Mouse (Mus musculus): Measurements from ENCODE around the gene Hmgb1. TPM values are rescaled to one million over a fixed set of nuclear protein-coding genes. Genes with fewer than 3 reads are reported as not detected.

Gene Hmgb1
- polyA plus RNA-seq, 1 experiment from 2014 or later: 1,291 TPM

- H3K9me3 ChIP-seq (replicated peaks): no peaks in the 10 kb centered on the region
- no peak for ATAC-seq (ENCODE audit: low FRiP score)
- no peak overlapping the region for H3K27ac ChIP-seq
- H3K9ac ChIP-seq: no peak overlapping the region
- H3K36me3 ChIP-seq: no peaks in the 10 kb centered on the region
- H3K4me3 ChIP-seq: no peak overlapping the region
- H3K4me1 ChIP-seq: peaks cover 32% of the 10 kb centered on the region
- no peak overlapping the region; the same call in 1 of the 2 replicates for H3K4me2 ChIP-seq (replicated peaks)
- WGBS: 43% methylated on average over 8 of the region's 9 CpGs
- peaks cover 5% of the 10 kb centered on the region for H3K27me3 ChIP-seq
Measured at GRCm38 (mm10) chr5:149005083-149005482, 179.2 kb downstream of the Hmgb1 start.

- ATAC-seq (ENCODE audit: low FRiP score): no peak
- H3K36me3 ChIP-seq: no peaks in the 10 kb centered on the region
- no peak overlapping the region for H3K4me3 ChIP-seq
- H3K27ac ChIP-seq: no peak overlapping the region
- peaks cover 5% of the 10 kb centered on the region for H3K27me3 ChIP-seq
- no peak overlapping the region for H3K4me2 ChIP-seq (replicated peaks)
- H3K4me1 ChIP-seq: peaks cover 32% of the 10 kb centered on the region
- H3K9ac ChIP-seq: no peak overlapping the region
- 33% methylated on average over 2 of the region's 2 CpGs for WGBS
- no peaks in the 10 kb centered on the region for H3K9me3 ChIP-seq (replicated peaks)
Measured at GRCm38 (mm10) chr5:149003137-149003536, 181.2 kb downstream of the Hmgb1 start.

GRCm38 (mm10) chr5:149002803-149003115, 181.5 kb downstream of the Hmgb1 start:
- 70% methylated on average over 6 of the region's 6 CpGs for WGBS
- H3K9me3 ChIP-seq (replicated peaks): no peaks in the 10 kb centered on the region
- H3K4me1 ChIP-seq: peaks cover 32% of the 10 kb centered on the region
- ATAC-seq (ENCODE audit: low FRiP score): no peak
- no peak overlapping the region for H3K4me2 ChIP-seq (replicated peaks)
- peaks cover 5% of the 10 kb centered on the region for H3K27me3 ChIP-seq
- no peak overlapping the region for H3K27ac ChIP-seq
- no peak overlapping the region for H3K9ac ChIP-seq
- no peaks in the 10 kb centered on the region for H3K36me3 ChIP-seq
- H3K4me3 ChIP-seq: no peak overlapping the region

GRCm38 (mm10) chr5:149002034-149002802, 182.1 kb downstream of the Hmgb1 start:
- Histone ChIP-seq H3K36me3 (no peaks in the 10 kb centered on the region), H3K4me3 (no peak overlapping the region), H3K27me3 (peaks cover 5% of the 10 kb centered on the region), H3K9me3 (replicated peaks) (no peaks in the 10 kb centered on the region), H3K4me1 (peaks cover 31% of the 10 kb centered on the region), H3K9ac (no peak overlapping the region), H3K4me2 (replicated peaks) (no peak overlapping the region), H3K27ac (no peak overlapping the region)
- 63% methylated on average over 20 of the region's 20 CpGs for WGBS
- no peak for ATAC-seq (ENCODE audit: low FRiP score)

GRCm38 (mm10) chr5:148999802-149000201, 184.5 kb downstream of the Hmgb1 start:
- no peak for ATAC-seq (ENCODE audit: low FRiP score)
- Histone ChIP-seq H3K4me1 (peaks cover 27% of the 10 kb centered on the region), H3K36me3 (no peaks in the 10 kb centered on the region), H3K27ac (no peak overlapping the region), H3K4me2 (replicated peaks) (no peak overlapping the region), H3K27me3 (no peaks in the 10 kb centered on the region), H3K9ac (no peak overlapping the region), H3K9me3 (replicated peaks) (no peaks in the 10 kb centered on the region), H3K4me3 (no peak overlapping the region)
- WGBS: 91% methylated on average over 7 of the region's 7 CpGs

- ATAC-seq (ENCODE audit: low FRiP score): no peak
- H3K4me1 ChIP-seq: peaks cover 35% of the 10 kb centered on the region
- no peaks in the 10 kb centered on the region for H3K27me3 ChIP-seq
- H3K4me2 ChIP-seq (replicated peaks): no peak overlapping the region
- no peaks in the 10 kb centered on the region for H3K36me3 ChIP-seq
- 87% methylated on average over 14 of the region's 14 CpGs for WGBS
- H3K4me3 ChIP-seq: no peak overlapping the region
- no peak overlapping the region for H3K9ac ChIP-seq
- H3K9me3 ChIP-seq (replicated peaks): no peaks in the 10 kb centered on the region
- H3K27ac ChIP-seq: no peak overlapping the region
Measured at GRCm38 (mm10) chr5:148998512-148998911, 185.8 kb downstream of the Hmgb1 start.

- WGBS: 57% methylated on average over 4 of the region's 4 CpGs
- no peak for ATAC-seq (ENCODE audit: low FRiP score)
Measured at GRCm38 (mm10) chr5:148996709-148997037, 187.6 kb downstream of the Hmgb1 start.

More at GRCm38 (mm10) chr5:148996709-148997037, 187.6 kb downstream of the Hmgb1 start:
- H3K4me1 ChIP-seq: peaks cover 21% of the 10 kb centered on the region
- H3K9ac ChIP-seq: no peak overlapping the region
- H3K9me3 ChIP-seq (replicated peaks): 0 out of 2 replicates have a peak, but pooled peaks cover 4% of the 10 kb centered on the region
- no peak overlapping the region for H3K4me3 ChIP-seq
- H3K27ac ChIP-seq: no peak overlapping the region
- H3K4me2 ChIP-seq (replicated peaks): no peak overlapping the region
- H3K27me3 ChIP-seq: no peaks in the 10 kb centered on the region
- H3K36me3 ChIP-seq: no peaks in the 10 kb centered on the region

Other genes with a start within 250 kb of the Hmgb1 start
- gene Gm42791, start 189.3 kb downstream of the Hmgb1 start, polyA plus RNA-seq (2016; fragmentation: Nextera tagmentation; extraction: Ambion mirVana): 0.49 and 3.3 TPM in 2 replicates
- 63.0 and 68.6 TPM in 2 replicates for gene Uspl1, start 139 bp downstream of the Hmgb1 start, polyA plus RNA-seq (2016; fragmentation: Nextera tagmentation; extraction: Ambion mirVana)
- 5.9 and 7.1 TPM in 2 replicates for gene Alox5ap, start 80.3 kb upstream of the Hmgb1 start, polyA plus RNA-seq (2016; fragmentation: Nextera tagmentation; extraction: Ambion mirVana)
- gene Medag, start 227.3 kb upstream of the Hmgb1 start, polyA plus RNA-seq (2016; fragmentation: Nextera tagmentation; extraction: Ambion mirVana): 1.0 and 1.1 TPM in 2 replicates

Measured in hindbrain, embryonic 12.5 days (tissue).